7 mouse cellular contexts compared by ENCODE assay signal in genomic region chr12:80146227-80147223, GRCm38 (mm10). TPM values are rescaled to one million over a fixed set of nuclear protein-coding genes. Genes with fewer than 3 reads are reported as not detected.
DNase-seq lines count a peak whose midpoint lies in the region; ATAC-seq and TF ChIP-seq lines count a peak whose summit lies in the region.

No protein-coding gene starts in this region.

- peaks cover 39% of the 10 kb centered on the region for H3K4me1 ChIP-seq in E14TG2a.4 (replicated peaks; ENCODE audit: low read depth, low read length)
- H3K4me1 ChIP-seq in embryonic facial prominence, embryonic 11.5 days (ENCODE audit: control insufficient read depth, insufficient read depth, low read length): no peaks in the 10 kb centered on the region
- H3K4me1 ChIP-seq in heart, embryonic 15.5 days (replicated peaks): peaks cover 12% of the 10 kb centered on the region; the same call in 1 of the 2 replicates
- H3K4me1 ChIP-seq in lung, embryonic 15.5 days: peaks cover 22% of the 10 kb centered on the region

- TF ChIP-seq CTCF in E14TG2a.4 (conservative IDR thresholded peaks at IDR 0.05; ENCODE audit: low read length): peak; percentile 63

- H3K27me3 ChIP-seq in E14TG2a.4 (ENCODE audit: insufficient read depth, low read length): 0 out of 2 replicates have a peak, but pooled peaks cover 2% of the 10 kb centered on the region
- no peaks in the 10 kb centered on the region for H3K27me3 ChIP-seq in embryonic facial prominence, embryonic 11.5 days (ENCODE audit: control insufficient read depth, insufficient read depth, low read length)
- H3K27me3 ChIP-seq in heart, embryonic 15.5 days: no peaks in the 10 kb centered on the region
- no peaks in the 10 kb centered on the region for H3K27me3 ChIP-seq in lung, embryonic 15.5 days

- H3K9ac ChIP-seq in embryonic facial prominence, embryonic 11.5 days (replicated peaks; ENCODE audit: low read length): no peak overlapping the region
- no peak overlapping the region for H3K9ac ChIP-seq in heart, embryonic 15.5 days
- H3K9ac ChIP-seq in lung, embryonic 15.5 days: no peak overlapping the region

- WGBS in embryonic facial prominence, embryonic 11.5 days: 38% methylated on average over 21 of the region's 21 CpGs
- WGBS in heart, embryonic 15.5 days: 37% methylated on average over 21 of the region's 21 CpGs
- WGBS in lung, embryonic 15.5 days: 25% methylated on average over 21 of the region's 21 CpGs

- no peak overlapping the region for H3K4me3 ChIP-seq in E14TG2a.4 (replicated peaks; ENCODE audit: low read length)
- no peak overlapping the region for H3K4me3 ChIP-seq in embryonic facial prominence, embryonic 11.5 days (ENCODE audit: low read depth, low read length)
- H3K4me3 ChIP-seq in heart, embryonic 15.5 days: no peak overlapping the region
- no peak overlapping the region for H3K4me3 ChIP-seq in lung, embryonic 15.5 days

- no peak overlapping the region for H3K4me2 ChIP-seq in embryonic facial prominence, embryonic 11.5 days (ENCODE audit: low read depth, low read length)
- H3K4me2 ChIP-seq in heart, embryonic 15.5 days: no peak overlapping the region
- H3K4me2 ChIP-seq in lung, embryonic 15.5 days: no peak overlapping the region

- no peak overlapping the region for H3K27ac ChIP-seq in embryonic facial prominence, embryonic 11.5 days (replicated peaks; ENCODE audit: low read depth, low read length)
- peak overlapping the region; percentile 7 for H3K27ac ChIP-seq in heart, embryonic 15.5 days
- peak overlapping the region; percentile 84 for H3K27ac ChIP-seq in lung, embryonic 15.5 days

- no peaks in the 10 kb centered on the region for H3K9me3 ChIP-seq in E14TG2a.4 (ENCODE audit: low read length)
- H3K9me3 ChIP-seq in embryonic facial prominence, embryonic 11.5 days (replicated peaks; ENCODE audit: control insufficient read depth, low read length): no peaks in the 10 kb centered on the region
- H3K9me3 ChIP-seq in heart, embryonic 15.5 days (replicated peaks): no peaks in the 10 kb centered on the region
- no peaks in the 10 kb centered on the region for H3K9me3 ChIP-seq in lung, embryonic 15.5 days

- H3K36me3 ChIP-seq in E14TG2a.4 (ENCODE audit: insufficient read depth, low read length): no peaks in the 10 kb centered on the region
- no peaks in the 10 kb centered on the region for H3K36me3 ChIP-seq in embryonic facial prominence, embryonic 11.5 days (replicated peaks; ENCODE audit: control insufficient read depth, insufficient read depth, low read depth, low read length)
- no peaks in the 10 kb centered on the region for H3K36me3 ChIP-seq in heart, embryonic 15.5 days
- H3K36me3 ChIP-seq in lung, embryonic 15.5 days: no peaks in the 10 kb centered on the region

- ATAC-seq in embryonic facial prominence, embryonic 11.5 days (replicated peaks; ENCODE audit: insufficient number of reproducible peaks, low FRiP score, low TSS enrichment, low read depth): 0 out of 2 replicates have a peak, but pooled peaks have one; percentile 12
- no peak for ATAC-seq in heart, embryonic 15.5 days (replicated peaks; ENCODE audit: insufficient number of reproducible peaks, insufficient read depth, low FRiP score, low read depth)
- peak; percentile 80 for ATAC-seq in lung, embryonic 15.5 days (ENCODE audit: borderline replicate concordance, extremely low read depth, low FRiP score, low TSS enrichment)

- DNase-seq in adipocyte (ENCODE audit: low spot score): peak; percentile 78
- peak; percentile 87 for DNase-seq in embryonic facial prominence, embryonic 11.5 days (ENCODE audit: low spot score)
- DNase-seq in kidney, postnatal 14 days: peak; percentile 83
- peak; percentile 89 for DNase-seq in retina, postnatal 1 day

RNA-seq across cellular contexts. Expression of gene Zfp36l1, which starts 33.7 kb away (rescaled TPM):
- polyA plus RNA-seq in embryonic facial prominence, embryonic 11.5 days (2014; fragmentation: Nextera tagmentation; extraction: Ambion mirVana): 154 and 160 TPM in 2 replicates
- polyA plus RNA-seq in heart, embryonic 15.5 days (2015; fragmentation: Nextera tagmentation; extraction: Ambion mirVana): 94.7 and 107 TPM in 2 replicates
- 139 and 147 TPM in 2 replicates for polyA plus RNA-seq in lung, embryonic 15.5 days (2015; fragmentation: Nextera tagmentation; extraction: Ambion mirVana)
